Mouse (Mus musculus): ENCODE measurements around the gene Fmnl2.

GRCm38 (mm10) chr2:52974776-52975175 is 117.1 kb downstream of the Fmnl2 start:
- no peak for TF ChIP-seq POLR2A (IDR thresholded peaks at IDR 0.05; ENCODE audit: control insufficient read depth, low read depth, low read length)
- no peak for TF ChIP-seq CTCF (IDR thresholded peaks at IDR 0.05; ENCODE audit: control insufficient read depth, insufficient read depth, insufficient replicate concordance, low read depth, low read length)

Measured in testis, adult 2 months (tissue).